Mouse (Mus musculus) heart, adult 2 months (tissue): ENCODE data around the gene Ckmt1. TPM values are rescaled to one million over a fixed set of nuclear protein-coding genes. Genes with fewer than 3 reads are reported as not detected.

Experiments
- DNase-seq, 2 experiments: peaks; one replicate each; pipeline ENCODE4 v3.0.0; 2021
- H3K27ac ChIP-seq: fragments of 200-600 bp; 2 replicates; pipeline ENCODE4 v1.8.1; 2022
- H3K27me3 ChIP-seq: fragments of 200-500 bp; 2 replicates; pipeline ENCODE4 v1.6.1; 2012; ENCODE audit warnings: mild to moderate bottlenecking, low read length, inconsistent platforms, mixed read lengths; ENCODE audit not compliant: control insufficient read depth, insufficient read depth
- H3K36me3 ChIP-seq: fragments of 200-500 bp; 2 replicates; pipeline ENCODE4 v1.6.1; 2012; ENCODE audit warnings: low read length, inconsistent platforms; ENCODE audit not compliant: control insufficient read depth, insufficient read depth
- H3K4me1 ChIP-seq: fragments of 200-500 bp; 2 replicates; pipeline ENCODE4 v1.6.1; 2011; ENCODE audit warnings: low read length; ENCODE audit not compliant: control insufficient read depth, insufficient read depth
- H3K4me3 ChIP-seq: fragments of 200-600 bp; 2 replicates; pipeline ENCODE4 v1.8.1; 2022
- H3K79me2 ChIP-seq: fragments of 200-500 bp; replicated peaks from 2 replicates; pipeline ENCODE4 v1.6.1; 2012; ENCODE audit warnings: mild to moderate bottlenecking, inconsistent platforms, low read length, moderate library complexity, mixed read lengths; ENCODE audit not compliant: control insufficient read depth, insufficient read depth
- H3K9ac ChIP-seq: fragments of 200-500 bp; 2 replicates; pipeline ENCODE4 v1.6.1; 2012; ENCODE audit warnings: low read depth, mild to moderate bottlenecking, control low read depth, inconsistent platforms, low read length, mixed read lengths
- CTCF ChIP-seq: fragments of 200-600 bp; IDR thresholded peaks from 2 replicates; pipeline ENCODE4 v1.8.1; 2022; ENCODE audit warnings: antibody characterized with exemption, mild to moderate bottlenecking, moderate library complexity
- EP300 ChIP-seq: fragments of 200-500 bp; IDR thresholded peaks from 2 replicates; pipeline ENCODE4 v1.6.1; 2011; ENCODE audit warnings: low read depth, low read length, control low read depth; ENCODE audit not compliant: insufficient read depth
- POLR2A ChIP-seq: fragments of 200-500 bp; IDR thresholded peaks from 2 replicates; pipeline ENCODE4 v1.6.1; 2011; ENCODE audit warnings: mild to moderate bottlenecking, low read depth, low read length, control low read depth; ENCODE audit not compliant: insufficient read depth
- WGBS: fragments of 180-500 bp; shearing (Covaris S2); methylation state at CpG from one replicate; pipeline ENCODE4 v1.1.7; 2018; 5-methylcytosine and 5-hydroxymethylcytosine counted together
- intact Hi-C: fragments of 180-260 bp; cut with DNase I; formaldehyde crosslinking; loops from one replicate; pipeline ENCODE4 v1.15.1; 2025
- polyA plus RNA-seq: library from polyadenylated mRNA; depleted of rRNA; stranded (reverse); fragments of >200 nt; gene quantifications from 2 replicates; pipeline ENCODE4 v1.2.3, GENCODE M21; 2012; rRNA removed
- total RNA-seq, 2 experiments: library from RNA; stranded (reverse); gene quantifications; 2 replicates each; pipeline ENCODE4 v1.2.3; 2021

The Ckmt1 gene
- total and polyA plus RNA-seq, 3 experiments = 1.0 to 5.3 (median 2.1) TPM

DNA sequence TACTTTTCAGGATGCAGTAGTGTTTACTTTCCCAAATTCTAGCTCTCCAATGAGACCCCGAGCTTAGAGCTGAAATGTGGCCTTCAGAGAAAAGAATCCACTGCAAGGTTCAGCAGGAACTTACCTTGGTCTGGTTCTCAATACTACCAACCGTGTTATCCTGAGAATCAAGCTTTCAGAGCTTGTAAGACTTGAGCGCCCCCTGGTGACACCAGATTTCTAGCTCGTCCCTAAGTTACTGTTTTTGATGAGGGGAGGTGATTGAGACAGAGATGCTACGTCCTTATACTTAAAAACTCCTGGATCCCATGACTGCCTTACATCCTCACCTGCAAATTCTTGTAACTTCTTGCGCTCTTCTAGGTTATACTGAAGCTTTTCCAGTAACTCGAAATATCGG lies 39.1 kb downstream of the Ckmt1 start:
- no peaks in the 10 kb centered on the region for H3K4me1 ChIP-seq
- peak; percentile 62 to 81 for DNase-seq
- no peaks in the 10 kb centered on the region for H3K27me3 ChIP-seq
- no peak overlapping the region for H3K27ac ChIP-seq
- no peak overlapping the region for H3K4me3 ChIP-seq
- WGBS = 18% methylated on average over 8 of the region's 8 CpGs
- intact Hi-C loops = no loop called here
- H3K9ac ChIP-seq = no peak overlapping the region
- TF ChIP-seq POLR2A = no peak
- TF ChIP-seq CTCF = peak; percentile 85
- TF ChIP-seq EP300 = no peak
- H3K36me3 ChIP-seq = no peaks in the 10 kb centered on the region
- no peaks in the 10 kb centered on the region for H3K79me2 ChIP-seq

DNA sequence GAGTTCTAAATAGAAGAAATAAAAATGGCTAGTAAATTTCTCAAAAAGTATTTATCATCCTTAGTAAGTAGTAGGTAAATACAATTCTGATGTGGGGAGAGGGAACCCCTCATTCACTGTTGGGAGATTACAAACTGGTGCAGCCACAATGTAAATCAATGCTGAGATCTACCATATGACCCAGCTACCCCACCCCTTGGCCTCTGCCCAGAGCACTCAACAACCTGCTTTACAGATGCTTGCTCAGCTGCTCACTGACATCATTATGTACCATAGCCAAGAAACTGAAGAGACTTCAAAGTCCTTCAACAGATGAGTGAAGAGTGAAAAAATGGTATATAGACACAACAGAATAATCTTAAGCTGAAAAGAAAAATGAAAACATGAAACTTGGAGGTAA lies 45.8 kb downstream of the Ckmt1 start:
- no peak for TF ChIP-seq CTCF
- TF ChIP-seq EP300 = no peak
- TF ChIP-seq POLR2A = no peak
- Histone ChIP-seq H3K36me3 (no peaks in the 10 kb centered on the region), H3K79me2 (no peaks in the 10 kb centered on the region), H3K27me3 (no peaks in the 10 kb centered on the region), H3K9ac (no peak overlapping the region), H3K4me1 (no peaks in the 10 kb centered on the region), H3K4me3 (no peak overlapping the region), H3K27ac (no peak overlapping the region)
- intact Hi-C loops = no loop called here
- DNase-seq = no peak

DNA sequence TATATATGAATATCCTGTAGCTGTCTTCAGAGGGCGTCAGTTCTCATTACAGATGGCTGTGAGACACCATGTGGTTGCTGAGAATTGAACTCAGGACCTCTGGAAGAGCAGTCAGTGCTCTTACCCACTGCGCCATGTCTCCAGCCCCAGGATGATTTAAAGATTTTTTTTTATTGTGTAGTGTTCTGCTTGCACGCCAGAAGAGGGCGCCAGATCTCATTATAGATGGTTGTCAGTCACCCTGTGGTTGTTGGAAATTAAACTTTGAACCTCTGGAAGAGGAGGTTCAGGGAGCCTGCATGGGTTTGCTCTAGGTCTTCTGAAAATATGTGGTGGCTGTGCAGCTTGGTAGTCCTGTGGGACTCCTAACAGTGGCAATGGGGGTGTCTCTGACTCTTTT lies 50.6 kb downstream of the Ckmt1 start:
- 45% methylated on average over 4 of the region's 4 CpGs for WGBS
- Histone ChIP-seq H3K9ac (no peak overlapping the region), H3K27ac (no peak overlapping the region), H3K27me3 (no peaks in the 10 kb centered on the region), H3K79me2 (no peaks in the 10 kb centered on the region), H3K4me1 (peaks cover 1% of the 10 kb centered on the region; the same call in 1 of the 2 replicates), H3K4me3 (no peak overlapping the region), H3K36me3 (no peaks in the 10 kb centered on the region)
- no peak for TF ChIP-seq POLR2A
- peak; percentile 73 for TF ChIP-seq CTCF
- no peak for TF ChIP-seq EP300
- intact Hi-C loops = no loop called here
- peak; percentile 31 to 45 for DNase-seq

DNA sequence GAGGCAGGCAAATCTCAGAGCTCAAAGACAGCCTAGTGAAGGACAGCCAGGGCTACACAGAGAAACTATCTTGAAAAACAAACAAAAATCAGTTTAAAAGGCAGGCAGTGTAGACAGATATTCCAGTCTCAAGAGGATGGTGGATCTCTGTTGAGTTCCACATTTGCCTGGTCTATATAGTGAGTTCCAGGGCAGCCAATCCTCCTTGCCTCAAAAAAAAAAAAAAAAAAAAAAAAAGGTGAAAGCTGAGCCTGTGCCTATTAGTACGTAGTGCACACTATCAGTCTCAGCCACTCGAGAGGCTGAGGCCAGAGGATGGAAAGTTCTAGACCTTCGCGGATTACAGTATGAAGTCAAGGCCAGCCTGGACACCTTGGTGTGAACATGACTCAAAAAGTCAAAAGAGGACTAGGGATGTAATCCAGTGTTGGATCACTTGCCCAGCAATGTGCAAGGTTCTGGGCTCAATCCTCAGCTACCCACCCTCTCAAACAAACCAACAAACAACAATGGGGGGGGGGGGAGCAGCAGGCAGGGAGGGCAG lies 55.4 kb downstream of the Ckmt1 start:
- intact Hi-C loops = loop anchor here (2.0 to 5.0 kb wide), 3 partner anchors 36 to 141 kb away; partner anchors contain the start of genes Serf2 and Trp53bp1
- 0% methylated on average over 4 of the region's 4 CpGs for WGBS
- peaks cover 7% of the 10 kb centered on the region for H3K4me1 ChIP-seq
- TF ChIP-seq CTCF (no peak), EP300 (no peak), POLR2A (no peak)
- H3K27ac ChIP-seq = peak overlapping the region; percentile 96
- H3K27me3 ChIP-seq = no peaks in the 10 kb centered on the region
- peaks cover 27% of the 10 kb centered on the region for H3K36me3 ChIP-seq
- H3K4me3 ChIP-seq = peak overlapping the region; percentile 96
- H3K79me2 ChIP-seq = no peaks in the 10 kb centered on the region
- DNase-seq = no peak
- peak overlapping the region; percentile 81 for H3K9ac ChIP-seq

Other genes starting within 250 kb of the Ckmt1 start
- gene Tgm7, start 247.9 kb upstream of the Ckmt1 start, total RNA-seq = not detected
- 0.04 TPM in 1 of 2 replicates, not detected in the other for gene Tgm7, start 247.9 kb upstream of the Ckmt1 start, polyA plus RNA-seq
- 1 to 10 TPM; 8.6 to 9.1 TPM for gene Adal, start 217.3 kb upstream of the Ckmt1 start, total RNA-seq
- 4.6 and 11.1 TPM in 2 replicates for gene Adal, start 217.3 kb upstream of the Ckmt1 start, polyA plus RNA-seq
- 10 to 100 TPM; 10.8 to 11.5 TPM for gene Lcmt2, start 217.1 kb upstream of the Ckmt1 start, total RNA-seq
- gene Lcmt2, start 217.1 kb upstream of the Ckmt1 start, polyA plus RNA-seq = 6.2 and 9.9 TPM in 2 replicates
- 10 to 100 TPM; 13.7 to 14.3 TPM for gene Tubgcp4, start 187.1 kb upstream of the Ckmt1 start, total RNA-seq
- gene Tubgcp4, start 187.1 kb upstream of the Ckmt1 start, polyA plus RNA-seq = 18.5 and 22.8 TPM in 2 replicates
- 1 to 10 TPM; 5.2 to 6.4 TPM for gene Zscan29, start 186.6 kb upstream of the Ckmt1 start, total RNA-seq
- 2.0 and 2.3 TPM in 2 replicates for gene Zscan29, start 186.6 kb upstream of the Ckmt1 start, polyA plus RNA-seq
- 10 to 100 TPM; 28.3 to 29.4 TPM for gene Trp53bp1, start 86.3 kb upstream of the Ckmt1 start, total RNA-seq
- gene Trp53bp1, start 86.3 kb upstream of the Ckmt1 start, polyA plus RNA-seq = 13.0 and 25.6 TPM in 2 replicates
- 1 to 10 TPM; 4.4 to 5.8 TPM for gene Map1a, start 68.1 kb upstream of the Ckmt1 start, total RNA-seq
- 3.1 and 4.3 TPM in 2 replicates for gene Map1a, start 68.1 kb upstream of the Ckmt1 start, polyA plus RNA-seq
- gene Ppip5k1, start 2.3 kb upstream of the Ckmt1 start, total RNA-seq = 10 to 100 TPM; 85.1 to 93.6 TPM
- 44.3 and 65.0 TPM in 2 replicates for gene Ppip5k1, start 2.3 kb upstream of the Ckmt1 start, polyA plus RNA-seq
- gene Strc, start 29.5 kb downstream of the Ckmt1 start, total RNA-seq = not detected
- 0.09 and 0.10 TPM in 2 replicates for gene Strc, start 29.5 kb downstream of the Ckmt1 start, polyA plus RNA-seq
- gene Pdia3, start 56.1 kb downstream of the Ckmt1 start, total RNA-seq = 100 to 1,000 TPM; 145 to 148 TPM
- 76.0 and 96.6 TPM in 2 replicates for gene Pdia3, start 56.1 kb downstream of the Ckmt1 start, polyA plus RNA-seq
- 1 to 10 TPM; 3.8 to 4.2 TPM for gene Catsper2, start 56.1 kb downstream of the Ckmt1 start, total RNA-seq
- gene Catsper2, start 56.1 kb downstream of the Ckmt1 start, polyA plus RNA-seq = 3.4 and 4.3 TPM in 2 replicates
- under 1 TPM in 1 of 2 experiments, not detected in 1; 0.13 TPM for gene Ell3, start 86.6 kb downstream of the Ckmt1 start, total RNA-seq
- 0.15 and 0.47 TPM in 2 replicates for gene Ell3, start 86.6 kb downstream of the Ckmt1 start, polyA plus RNA-seq
- gene Serf2, start 91.5 kb downstream of the Ckmt1 start, total RNA-seq = 100 to 1,000 TPM; 369 to 415 TPM
- 339 and 340 TPM in 2 replicates for gene Serf2, start 91.5 kb downstream of the Ckmt1 start, polyA plus RNA-seq
- gene Hypk, start 95.6 kb downstream of the Ckmt1 start, total RNA-seq = 10 to 100 TPM; 19.8 to 23.5 TPM
- 10.4 and 19.4 TPM in 2 replicates for gene Hypk, start 95.6 kb downstream of the Ckmt1 start, polyA plus RNA-seq
- not detected for gene Serinc4, start 99.1 kb downstream of the Ckmt1 start, total RNA-seq
- gene Serinc4, start 99.1 kb downstream of the Ckmt1 start, polyA plus RNA-seq = 0.09 and 0.21 TPM in 2 replicates
- gene Mfap1b, start 116.4 kb downstream of the Ckmt1 start, total RNA-seq = 10 to 100 TPM; 30.9 to 35.0 TPM
- gene Mfap1b, start 116.4 kb downstream of the Ckmt1 start, polyA plus RNA-seq = 4.3 and 8.6 TPM in 2 replicates
- gene Mfap1a, start 149.0 kb downstream of the Ckmt1 start, total RNA-seq = 10 to 100 TPM; 30.5 to 33.1 TPM
- gene Mfap1a, start 149.0 kb downstream of the Ckmt1 start, polyA plus RNA-seq = 5.0 and 10.9 TPM in 2 replicates
- 1 to 10 TPM; 2.9 to 3.0 TPM for gene Wdr76, start 149.0 kb downstream of the Ckmt1 start, total RNA-seq
- 1.2 and 2.0 TPM in 2 replicates for gene Wdr76, start 149.0 kb downstream of the Ckmt1 start, polyA plus RNA-seq